Mouse (Mus musculus) right cerebral cortex, postnatal 10 days (tissue): ENCODE data around the gene Pias4.
"Not testable (repeated sequence)": the region's sequence is repeated elsewhere in the genome, so short reads cannot be mapped to it uniquely, and the experiment has no call there.

Experiments used
- DNase-seq, 2 experiments: peaks; one replicate each; pipeline ENCODE4 v3.0.0; 2021; ENCODE audit warnings: low spot score in 2 of 2

The Pias4 gene

GRCm38 (mm10) chr10:81190912-81191321 lies 23.2 kb upstream of the Pias4 start:
- DNase-seq: peak in 1 of 2 experiments; percentile 43

GRCm38 (mm10) chr10:81190236-81190911 lies 22.7 kb upstream of the Pias4 start:
- peak in 1 of 2 experiments; percentile 49 for DNase-seq

GRCm38 (mm10) chr10:81189821-81190220 lies 22.1 kb upstream of the Pias4 start:
- DNase-seq: no peak

GRCm38 (mm10) chr10:81187161-81187560 lies 19.4 kb upstream of the Pias4 start:
- DNase-seq: no peak

- DNase-seq: no peak
Measured at GRCm38 (mm10) chr10:81184765-81185164, 17.0 kb upstream of the Pias4 start.

- no peak for DNase-seq
Measured at GRCm38 (mm10) chr10:81183805-81184204, 16.1 kb upstream of the Pias4 start, which contains the start of gene 4930442H23Rik. Gene 4930442H23Rik (minus strand): TSS chr10:81183849.

- DNase-seq: peak; percentile 98 to 99
Measured at GRCm38 (mm10) chr10:81182336-81183333, 14.9 kb upstream of the Pias4 start, which contains the start of gene Dapk3. Gene Dapk3 (plus strand): TSS chr10:81183005.

DNA sequence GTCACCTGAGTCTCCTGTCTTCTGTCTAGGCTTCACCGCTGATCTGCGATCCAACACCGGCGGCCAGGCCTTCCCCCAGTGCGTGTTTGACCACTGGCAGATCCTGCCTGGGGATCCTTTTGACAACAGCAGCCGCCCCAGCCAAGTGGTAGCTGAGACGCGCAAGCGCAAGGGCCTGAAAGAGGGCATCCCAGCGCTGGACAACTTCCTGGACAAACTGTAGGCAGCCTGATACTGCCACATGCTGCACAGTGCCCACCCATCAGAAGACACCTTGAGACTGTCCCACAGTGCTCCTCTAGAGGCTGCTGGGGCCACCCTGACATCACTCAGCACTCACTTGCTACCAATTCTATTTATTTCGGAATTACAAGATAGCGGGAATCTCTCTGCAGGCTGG lies 14.1 kb upstream of the Pias4 start:
- DNase-seq: not testable (repeated sequence)

DNA sequence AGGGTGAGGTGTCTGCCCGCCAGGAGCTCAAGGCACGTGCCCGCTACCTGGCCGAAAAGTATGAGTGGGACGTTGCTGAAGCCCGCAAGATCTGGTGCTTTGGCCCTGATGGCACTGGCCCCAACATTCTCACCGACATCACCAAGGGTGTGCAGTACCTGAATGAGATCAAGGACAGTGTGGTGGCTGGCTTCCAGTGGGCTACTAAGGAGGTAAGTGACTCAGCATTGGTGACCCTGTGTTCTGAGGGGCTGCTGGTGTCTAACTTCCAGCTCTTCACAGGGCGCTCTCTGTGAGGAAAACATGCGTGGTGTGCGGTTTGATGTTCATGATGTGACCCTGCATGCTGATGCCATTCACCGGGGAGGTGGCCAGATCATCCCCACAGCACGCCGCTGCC lies 13.2 kb upstream of the Pias4 start:
- no peak for DNase-seq

GRCm38 (mm10) chr10:81179451-81180342 lies 12.0 kb upstream of the Pias4 start:
- DNase-seq: no peak

- no peak for DNase-seq
Measured at GRCm38 (mm10) chr10:81178927-81179326, 11.2 kb upstream of the Pias4 start.

DNA sequence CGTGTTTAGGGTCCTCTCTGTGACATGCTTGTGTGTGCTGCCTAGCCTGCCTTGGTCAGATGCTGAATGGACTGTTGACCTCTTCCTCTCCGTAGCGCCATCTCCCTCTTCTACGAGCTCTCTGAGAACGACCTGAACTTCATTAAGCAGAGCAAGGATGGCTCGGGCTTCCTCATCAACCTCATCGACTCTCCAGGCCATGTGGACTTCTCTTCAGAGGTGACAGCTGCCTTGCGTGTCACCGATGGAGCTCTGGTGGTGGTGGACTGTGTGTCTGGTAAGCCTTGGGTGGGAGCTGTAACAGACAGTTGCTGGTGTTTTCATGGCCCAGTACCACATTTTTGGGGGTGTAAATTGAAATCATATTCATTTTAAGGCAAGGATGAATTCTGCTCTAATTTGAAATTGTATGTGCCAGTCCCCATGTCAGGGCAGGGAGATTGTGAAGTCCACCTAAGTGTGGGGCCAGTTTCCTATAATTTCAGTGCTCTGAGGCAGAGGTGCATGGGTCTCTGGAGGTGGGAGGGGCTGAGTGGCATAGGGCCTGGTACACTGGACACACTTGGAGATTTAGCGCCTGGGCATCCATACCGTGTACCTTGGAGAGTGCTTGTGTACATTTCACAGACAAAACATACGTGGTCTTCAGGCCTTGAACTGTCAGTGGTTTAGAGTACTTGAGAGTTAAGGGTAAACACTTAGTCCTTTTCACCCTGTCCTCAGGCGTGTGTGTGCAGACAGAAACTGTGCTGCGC lies 10.4 kb upstream of the Pias4 start:
- DNase-seq: no peak

DNA sequence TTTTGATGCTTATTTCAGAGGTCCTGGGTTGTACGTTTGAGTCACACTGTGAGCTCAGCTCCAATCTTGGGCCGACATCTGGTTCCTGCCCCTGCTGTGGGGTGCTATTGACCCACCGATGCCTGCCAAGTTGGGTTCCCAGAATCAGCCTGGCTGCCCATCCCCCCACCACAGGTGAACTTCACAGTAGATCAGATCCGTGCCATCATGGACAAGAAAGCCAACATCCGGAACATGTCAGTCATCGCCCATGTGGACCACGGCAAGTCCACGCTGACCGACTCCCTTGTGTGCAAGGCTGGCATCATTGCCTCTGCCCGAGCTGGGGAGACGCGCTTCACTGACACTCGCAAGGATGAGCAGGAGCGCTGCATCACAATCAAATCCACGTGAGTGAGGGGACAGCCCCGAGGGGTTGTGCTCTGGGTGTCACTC lies 9.8 kb upstream of the Pias4 start:
- peak in 1 of 2 experiments; percentile 77 for DNase-seq

DNA sequence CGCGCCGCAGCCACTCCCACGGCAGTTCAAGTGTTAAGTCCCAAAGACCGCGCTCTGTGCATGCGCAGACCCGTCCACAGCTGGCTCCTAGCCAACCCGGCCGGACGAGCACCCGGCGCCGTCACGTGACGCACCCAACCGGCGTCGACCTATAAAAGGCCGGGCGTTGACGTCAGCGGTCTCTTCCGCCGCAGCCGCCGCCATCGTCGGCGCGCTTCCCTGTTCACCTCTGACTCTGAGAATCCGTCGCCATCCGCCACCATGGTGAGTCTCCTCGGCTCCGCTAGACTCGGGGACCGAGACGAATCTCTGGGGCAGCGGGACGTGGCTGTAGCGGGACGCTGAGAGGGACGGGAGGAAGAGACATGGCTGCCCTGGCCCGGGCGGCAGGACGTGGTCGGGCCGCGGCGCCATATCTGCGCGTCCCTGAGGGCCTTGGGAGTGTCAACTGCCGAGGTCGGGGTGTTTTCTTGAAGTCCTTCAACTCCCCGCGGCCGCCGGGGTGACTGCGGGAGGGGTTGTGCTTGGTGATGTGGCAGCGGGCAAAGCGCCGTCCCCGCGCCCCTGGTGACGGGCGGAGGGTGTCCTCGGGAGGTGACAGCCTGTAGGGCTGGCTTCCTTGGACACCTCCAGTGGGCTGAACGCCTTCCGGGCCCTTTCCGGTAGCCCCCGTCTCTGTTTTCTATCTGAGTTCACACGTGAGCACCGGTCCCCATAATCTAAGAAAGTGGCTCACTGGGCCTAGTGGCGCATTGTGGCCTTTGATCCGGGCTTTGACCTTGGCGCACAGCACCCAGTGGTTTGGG lies 8.9 kb upstream of the Pias4 start, which contains the start of gene Eef2:
Eef2 (plus strand) TSS at position 166 of the 806 bp plus-strand sequence.
- peak; percentile 99 to 100 for DNase-seq

DNA sequence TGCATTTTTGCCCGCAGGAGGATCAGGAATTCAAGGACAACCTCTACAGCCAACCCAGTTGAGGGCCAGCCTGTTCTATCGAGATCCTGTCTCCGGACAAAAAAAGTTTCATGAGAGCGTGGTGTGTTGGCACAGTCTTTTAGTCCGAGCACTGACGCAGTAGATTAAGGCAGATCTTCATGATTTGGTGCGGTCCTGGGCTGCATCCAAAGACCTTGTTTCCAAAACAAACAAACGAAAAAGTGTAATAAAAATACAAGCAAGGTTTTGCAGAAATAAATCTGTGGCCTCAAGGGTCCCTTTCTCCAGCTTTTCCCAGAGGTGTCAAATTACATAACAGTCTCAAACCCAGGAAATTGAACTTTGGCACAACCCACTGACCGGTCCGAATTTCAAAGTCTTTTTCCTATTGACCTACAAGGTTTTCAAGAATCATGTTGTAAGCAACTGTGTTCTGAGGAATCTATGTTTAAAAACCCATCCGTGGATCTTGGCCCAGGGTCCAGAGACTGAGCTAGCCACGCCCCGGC lies 8.3 kb upstream of the Pias4 start:
- peak in 1 of 2 experiments; percentile 43 for DNase-seq

DNA sequence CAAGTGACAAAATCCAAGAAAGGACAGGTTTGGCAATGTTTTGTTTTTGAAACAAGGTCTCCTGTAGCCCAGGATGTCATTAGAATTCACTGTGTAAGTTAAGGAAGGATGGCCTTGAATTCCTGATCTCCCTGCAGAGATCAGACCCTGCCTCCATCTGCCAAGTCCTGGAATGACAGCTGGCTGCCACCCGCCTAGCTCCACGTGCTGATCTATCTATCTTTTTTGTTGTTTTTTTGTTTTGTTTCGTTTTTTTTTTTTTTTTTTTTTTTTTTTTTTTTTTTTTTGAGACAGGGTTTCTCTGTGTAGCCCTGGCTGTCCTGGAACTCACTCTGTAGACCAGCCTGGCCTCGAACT lies 7.6 kb upstream of the Pias4 start:
- peak in 1 of 2 experiments; percentile 58 for DNase-seq

- DNase-seq: peak; percentile 93
Measured at GRCm38 (mm10) chr10:81174617-81175344, 7.1 kb upstream of the Pias4 start.

DNA sequence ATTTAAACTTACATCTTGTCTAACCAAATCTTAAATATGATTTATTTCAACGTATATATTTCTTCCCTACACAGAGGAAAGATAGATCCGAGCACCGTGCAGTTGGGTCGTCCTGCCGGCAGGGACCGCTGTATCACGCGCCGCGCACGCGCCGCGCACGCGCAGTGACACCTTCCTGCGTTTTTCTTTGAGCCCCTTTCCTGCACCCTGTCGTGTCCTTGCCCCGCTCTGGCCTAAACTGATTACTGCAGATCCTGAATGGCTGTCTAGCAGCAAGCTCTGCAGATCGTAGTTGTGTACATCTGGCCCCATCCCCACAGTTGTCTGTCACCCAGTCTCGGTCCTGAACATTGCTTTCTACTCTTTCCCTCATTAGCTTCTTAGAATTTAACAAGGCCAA lies 5.4 kb upstream of the Pias4 start:
- peak; percentile 89 to 91 for DNase-seq

GRCm38 (mm10) chr10:81169411-81169900 lies 1.7 kb upstream of the Pias4 start:
- not testable (repeated sequence) for DNase-seq
